Mouse (Mus musculus) left cerebral cortex, adult 6 months (tissue): ENCODE measurements around the gene Hsfy2. TPM values are rescaled to one million over a fixed set of nuclear protein-coding genes. Genes with fewer than 3 reads are reported as not detected.

Experiments used
- long read RNA-seq, 2 experiments: library from polyadenylated mRNA; unstranded; transcript quantifications; one replicate each; pipeline ENCODE4 v2.0.0; 2019 to 2020
- polyA plus RNA-seq: library from polyadenylated mRNA; unstranded; fragments of <200 nt; fragmentation: Nextera tagmentation; gene quantifications from 2 replicates; pipeline ENCODE4 v1.2.3, GENCODE M21; 2021

Gene Hsfy2
- polyA plus RNA-seq: not detected in 2 replicates
- long read RNA-seq, experiment 1: 0 reads
- long read RNA-seq, experiment 2: 0 reads

GRCm38 (mm10) chr1:56637335-56637734, at the start of gene Hsfy2:
Gene Hsfy2 (minus strand): TSS chr1:56637435.

